Mouse (Mus musculus) E14TG2a.4 (cell line): ENCODE measurements at regions not wholly inside any gene's neighbourhood (a gene's known extent, or its start where the extent isn't known, plus 50 kb on each side); places are given as distances from the start of the nearest gene placed in this dataset.

Experiments used
- H3K27me3 ChIP-seq: 2 replicates; pipeline ENCODE4 v1.6.1; 2014; ENCODE audit warnings: low read length, control low read depth; ENCODE audit not compliant: insufficient read depth
- H3K36me3 ChIP-seq: 2 replicates; pipeline ENCODE4 v1.6.1; 2014; ENCODE audit warnings: low read length, control low read depth; ENCODE audit not compliant: insufficient read depth
- H3K4me1 ChIP-seq: replicated peaks from 2 replicates; pipeline ENCODE4 v1.6.1; 2014; ENCODE audit warnings: low read depth, low read length, control low read depth
- H3K4me3 ChIP-seq: replicated peaks from 2 replicates; pipeline ENCODE4 v1.5.1; 2014; ENCODE audit warnings: mild to moderate bottlenecking, low read length
- H3K9me3 ChIP-seq: 2 replicates; pipeline ENCODE4 v1.6.1; 2014; ENCODE audit warnings: low read length, control low read depth
- CTCF ChIP-seq: conservative IDR thresholded peaks from 2 replicates; pipeline ENCODE4 v1.5.1; 2014; ENCODE audit warnings: low read length
- NANOG ChIP-seq: IDR thresholded peaks from 2 replicates; pipeline ENCODE4 v1.6.1; 2014; ENCODE audit warnings: borderline replicate concordance, low read length, mixed read lengths
- POU5F1 ChIP-seq: IDR thresholded peaks from 2 replicates; pipeline ENCODE4 v1.6.1; 2014; ENCODE audit warnings: low read length, borderline replicate concordance

DNA sequence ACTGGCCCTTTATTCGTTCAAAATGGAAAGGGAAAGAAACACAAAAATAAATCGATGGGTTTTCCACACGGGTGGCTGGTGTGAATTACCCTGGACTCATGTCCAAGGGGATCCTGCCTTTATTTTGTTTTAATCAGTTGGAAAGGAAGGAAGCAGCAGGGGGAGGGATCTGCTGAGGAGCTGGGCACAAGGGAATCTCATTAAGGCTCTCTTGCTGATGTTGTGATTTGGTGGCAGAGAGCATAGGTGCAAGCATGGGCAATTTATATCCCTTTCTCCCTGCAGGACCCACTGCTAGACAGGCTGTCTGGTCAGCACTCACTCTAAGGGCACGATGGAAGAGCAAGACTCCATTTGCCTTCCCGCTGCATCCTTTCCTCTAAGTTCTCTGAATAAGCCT is 469.2 kb downstream of the Epha7 start:
- H3K27me3 ChIP-seq, result no peaks in the 10 kb centered on the region
- H3K4me3 ChIP-seq, result no peak overlapping the region
- H3K4me1 ChIP-seq, result no peaks in the 10 kb centered on the region
- TF ChIP-seq CTCF (no peak), POU5F1 (no peak), NANOG (no peak)
- no peaks in the 10 kb centered on the region for H3K9me3 ChIP-seq
- H3K36me3 ChIP-seq, result no peaks in the 10 kb centered on the region

DNA sequence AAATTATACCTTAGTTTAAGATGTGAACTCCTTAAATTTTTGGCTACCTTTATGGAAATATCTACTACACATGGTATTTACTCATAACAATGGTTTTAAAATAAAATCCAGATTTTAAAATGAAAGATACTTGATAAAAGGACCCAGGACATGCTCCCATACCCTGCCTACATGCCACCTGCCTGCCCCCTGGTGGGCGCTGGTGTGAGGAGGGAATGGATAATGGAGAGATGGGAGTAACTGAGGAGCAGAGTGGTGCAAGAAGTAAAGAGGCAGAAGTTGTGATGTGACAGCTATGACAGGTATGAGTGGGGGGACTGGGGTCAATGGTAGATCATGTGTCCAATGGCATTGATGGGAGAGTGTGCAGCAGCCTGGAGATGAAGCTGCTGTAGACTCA is 488.4 kb downstream of the Epha7 start:
- no peaks in the 10 kb centered on the region for H3K36me3 ChIP-seq
- H3K4me3 ChIP-seq, result no peak overlapping the region
- no peak for TF ChIP-seq NANOG
- TF ChIP-seq CTCF, result 0 out of 2 replicates have a peak, but pooled peaks have one; percentile 16
- no peaks in the 10 kb centered on the region for H3K9me3 ChIP-seq
- H3K27me3 ChIP-seq, result no peaks in the 10 kb centered on the region
- no peaks in the 10 kb centered on the region for H3K4me1 ChIP-seq

DNA sequence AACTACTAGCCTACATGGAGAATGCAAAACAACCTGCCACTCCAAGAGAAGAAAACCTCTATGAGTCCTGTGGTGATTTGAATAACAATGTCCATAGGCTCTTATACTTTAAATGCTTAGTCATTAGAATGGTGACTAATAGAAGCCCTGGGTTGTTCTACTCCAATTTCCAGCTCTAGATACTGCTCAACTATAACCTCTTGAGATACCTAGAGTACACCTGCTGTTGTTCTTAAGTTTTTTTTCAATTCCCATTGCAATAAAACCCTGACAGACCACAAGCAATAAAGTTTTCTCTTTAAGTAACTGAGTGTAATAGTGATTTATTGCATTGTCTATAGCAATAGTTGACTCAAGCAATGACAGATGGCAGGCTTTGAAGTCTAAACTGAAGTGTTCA is 491.0 kb downstream of the Epha7 start:
- TF ChIP-seq NANOG (no peak), CTCF (no peak), POU5F1 (no peak)
- Histone ChIP-seq H3K4me3 (no peak overlapping the region), H3K4me1 (no peaks in the 10 kb centered on the region), H3K36me3 (no peaks in the 10 kb centered on the region), H3K9me3 (no peaks in the 10 kb centered on the region), H3K27me3 (no peaks in the 10 kb centered on the region)

DNA sequence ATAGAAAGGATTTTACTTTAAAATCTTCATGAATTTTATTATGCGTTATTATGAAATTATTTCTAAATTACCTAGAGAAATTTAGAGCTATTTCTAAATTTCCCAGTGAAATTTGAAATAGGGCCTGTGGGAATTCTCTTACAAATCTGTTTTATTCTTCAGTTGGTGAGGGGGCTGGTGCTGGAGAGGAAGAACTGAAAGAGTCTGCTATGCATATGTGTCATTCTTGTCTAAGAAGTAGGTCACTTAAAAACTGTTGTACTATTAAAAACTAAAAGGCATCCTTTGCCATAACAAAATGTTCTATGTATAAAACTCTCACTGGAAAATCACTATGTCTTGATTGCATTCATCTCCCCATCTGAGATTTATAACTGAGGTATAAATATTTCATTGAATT is 494.3 kb downstream of the Epha7 start:
- Histone ChIP-seq H3K4me3 (no peak overlapping the region), H3K9me3 (no peaks in the 10 kb centered on the region), H3K36me3 (no peaks in the 10 kb centered on the region), H3K4me1 (no peaks in the 10 kb centered on the region), H3K27me3 (no peaks in the 10 kb centered on the region)
- no peak for TF ChIP-seq NANOG
- TF ChIP-seq POU5F1, result no peak
- no peak for TF ChIP-seq CTCF

DNA sequence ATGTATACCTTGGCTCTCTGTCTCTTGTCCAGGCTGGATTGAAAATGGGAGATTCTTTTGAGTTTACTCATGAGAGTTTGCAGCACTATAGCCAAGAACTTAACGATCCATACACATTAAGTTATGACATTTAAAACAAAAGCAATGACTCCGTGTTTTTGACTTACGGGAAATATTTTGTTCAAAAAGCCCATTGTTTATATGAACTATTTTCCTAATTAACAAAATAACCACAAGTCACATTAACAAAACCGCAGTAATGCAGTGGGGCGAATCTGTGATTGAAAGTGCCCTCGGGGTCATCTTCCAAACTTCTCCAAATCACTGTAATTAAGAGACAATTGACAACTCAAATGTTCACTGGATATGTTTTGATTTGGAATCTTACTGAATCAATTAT is 511.0 kb downstream of the Epha7 start:
- no peaks in the 10 kb centered on the region for H3K4me1 ChIP-seq
- TF ChIP-seq CTCF (no peak), POU5F1 (no peak), NANOG (no peak)
- no peaks in the 10 kb centered on the region for H3K9me3 ChIP-seq
- H3K36me3 ChIP-seq, result no peaks in the 10 kb centered on the region
- no peaks in the 10 kb centered on the region for H3K27me3 ChIP-seq
- no peak overlapping the region for H3K4me3 ChIP-seq

DNA sequence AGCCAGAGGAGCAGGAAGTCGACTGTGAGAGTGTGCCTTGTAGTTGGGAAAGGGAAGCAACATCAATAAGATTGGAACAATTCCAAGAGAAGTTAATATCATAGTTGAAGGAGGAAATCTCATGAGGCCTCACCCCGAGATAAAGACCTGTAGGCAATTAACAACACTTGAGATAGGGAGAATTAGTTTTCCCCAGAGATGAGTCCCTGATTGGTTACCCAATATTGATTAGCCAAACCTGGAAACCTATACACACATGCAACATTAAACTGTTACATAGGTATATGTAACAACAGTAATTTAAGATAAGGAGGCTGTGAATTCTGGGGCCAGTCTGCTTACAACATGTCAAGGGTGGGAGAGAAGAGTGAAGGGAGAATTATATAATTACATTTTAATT is 516.2 kb downstream of the Epha7 start:
- Histone ChIP-seq H3K4me1 (no peaks in the 10 kb centered on the region), H3K9me3 (no peaks in the 10 kb centered on the region), H3K4me3 (no peak overlapping the region), H3K36me3 (no peaks in the 10 kb centered on the region), H3K27me3 (no peaks in the 10 kb centered on the region)
- TF ChIP-seq NANOG (no peak), POU5F1 (no peak), CTCF (no peak)

DNA sequence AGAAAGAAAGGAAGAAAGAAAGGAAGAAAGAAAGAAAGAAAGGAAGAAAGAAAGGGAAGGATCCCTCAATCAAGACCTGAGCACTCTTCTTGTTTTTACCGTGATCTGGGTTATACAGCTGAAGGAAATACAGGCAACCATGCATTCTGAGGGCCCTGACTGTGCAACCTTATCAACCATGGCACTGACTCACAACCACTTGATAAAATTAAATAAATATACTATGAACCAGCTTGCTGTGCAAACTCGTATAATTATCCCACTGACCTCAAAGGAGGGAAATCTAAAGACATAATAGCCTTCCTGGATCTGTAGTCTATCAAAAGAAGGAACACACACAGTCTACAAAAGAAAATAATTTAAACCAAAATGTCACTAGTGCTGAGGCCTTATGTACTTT is 518.8 kb downstream of the Epha7 start:
- H3K9me3 ChIP-seq, result no peaks in the 10 kb centered on the region
- no peak overlapping the region for H3K4me3 ChIP-seq
- no peak for TF ChIP-seq NANOG
- no peak for TF ChIP-seq POU5F1
- no peak for TF ChIP-seq CTCF
- no peaks in the 10 kb centered on the region for H3K27me3 ChIP-seq
- no peaks in the 10 kb centered on the region for H3K36me3 ChIP-seq
- no peaks in the 10 kb centered on the region for H3K4me1 ChIP-seq

DNA sequence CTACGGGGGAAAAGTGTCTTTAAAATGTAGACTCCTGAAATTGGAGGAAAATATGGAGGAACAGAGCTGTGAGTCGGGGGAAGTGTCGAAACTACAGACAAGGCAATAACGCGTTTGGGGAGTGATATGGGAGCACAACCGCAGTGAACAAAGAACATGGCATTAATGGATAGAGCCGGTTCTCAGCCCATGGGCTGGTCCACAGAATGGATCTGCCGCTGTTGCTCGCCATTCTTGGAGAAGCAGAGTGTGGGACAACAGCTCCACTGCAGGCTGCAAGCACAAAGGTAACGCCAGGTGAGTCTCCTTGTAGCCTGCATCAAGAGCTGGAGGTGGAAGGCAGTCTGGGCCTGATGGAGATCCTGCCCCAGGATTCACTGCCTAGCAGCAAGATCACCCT is 524.3 kb downstream of the Epha7 start:
- H3K27me3 ChIP-seq, result no peaks in the 10 kb centered on the region
- no peaks in the 10 kb centered on the region for H3K36me3 ChIP-seq
- H3K4me1 ChIP-seq, result no peaks in the 10 kb centered on the region
- H3K9me3 ChIP-seq, result no peaks in the 10 kb centered on the region
- TF ChIP-seq NANOG (no peak), CTCF (no peak), POU5F1 (no peak)
- no peak overlapping the region for H3K4me3 ChIP-seq

DNA sequence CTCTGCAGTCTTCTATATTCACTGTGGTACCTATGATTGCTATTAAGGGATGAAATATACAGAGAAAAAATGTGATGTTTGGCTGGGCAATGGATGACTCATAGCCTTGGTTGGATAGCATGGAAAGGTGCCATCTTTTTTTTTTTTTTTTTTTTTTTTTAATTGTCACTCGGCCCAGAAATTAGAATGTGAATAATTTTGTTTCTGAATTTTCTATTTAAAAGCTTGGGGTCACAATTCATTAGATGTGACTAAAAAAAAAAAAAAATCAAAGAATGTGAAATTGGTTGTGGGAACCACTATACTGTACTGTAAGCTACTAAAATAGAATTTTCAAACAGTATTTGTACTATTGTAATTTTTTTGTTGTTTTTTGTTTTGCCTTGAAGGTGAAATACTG is 549.3 kb downstream of the Epha7 start:
- Histone ChIP-seq H3K9me3 (peaks cover 8% of the 10 kb centered on the region; the same call in 1 of the 2 replicates), H3K36me3 (no peaks in the 10 kb centered on the region), H3K4me3 (no peak overlapping the region), H3K4me1 (no peaks in the 10 kb centered on the region), H3K27me3 (no peaks in the 10 kb centered on the region)
- no peak for TF ChIP-seq CTCF
- TF ChIP-seq POU5F1, result no peak
- TF ChIP-seq NANOG, result no peak
